Mouse (Mus musculus) urinary bladder, adult 2 months (tissue): Measurements from ENCODE around the gene Gm21887. TPM values are rescaled to one million over a fixed set of nuclear protein-coding genes. Genes with fewer than 3 reads are reported as not detected.
"Not testable (repeated sequence)": the region's sequence is repeated elsewhere in the genome, so short reads cannot be mapped to it uniquely, and the experiment has no call there.

Experiments
- DNase-seq: peaks from one replicate; pipeline ENCODE4 v3.0.0; 2022; ENCODE audit warnings: low spot score
- polyA plus RNA-seq: library from polyadenylated mRNA; depleted of rRNA; stranded (reverse); fragments of >200 nt; gene quantifications from 2 replicates; pipeline ENCODE4 v1.2.3, GENCODE M21; 2012

Gm21887 gene
- polyA plus RNA-seq, 1 experiment, result 239 TPM

GRCm38 (mm10) chrX:169997456-169997853, 12.0 kb upstream of the Gm21887 start:
- DNase-seq, result peak; percentile 88

DNA sequence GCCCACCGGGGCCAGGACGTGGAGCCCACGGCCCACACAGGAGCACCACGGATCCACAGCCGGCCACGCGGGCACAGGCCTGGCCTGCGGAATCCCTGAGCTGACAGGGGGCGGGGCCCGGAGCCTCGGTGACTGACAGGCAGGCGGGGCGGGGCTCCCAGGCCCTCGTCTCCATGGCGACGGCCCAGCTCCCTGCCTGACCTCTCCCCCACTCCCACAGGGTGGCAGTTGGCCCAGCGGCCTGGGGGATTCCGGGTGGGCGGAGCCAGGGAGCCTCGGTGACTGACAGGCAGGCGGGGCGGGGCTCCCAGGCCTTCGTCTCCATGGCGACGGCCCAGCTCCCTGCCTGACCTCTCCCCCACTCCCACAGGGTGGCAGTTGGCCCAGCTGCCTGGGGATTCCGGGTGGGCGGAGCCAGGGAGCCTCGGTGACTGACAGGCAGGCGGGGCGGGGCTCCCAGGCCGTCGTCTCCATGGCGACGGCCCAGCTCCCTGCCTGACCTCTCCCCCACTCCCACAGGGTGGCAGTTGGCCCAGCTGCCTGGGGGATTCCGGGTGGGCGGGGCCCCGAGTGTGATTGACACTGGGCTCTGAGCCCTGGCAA, 11.5 kb upstream of the Gm21887 start:
- DNase-seq, result peak; percentile 100

GRCm38 (mm10) chrX:169998559-169999219, 10.8 kb upstream of the Gm21887 start:
- not testable (repeated sequence) for DNase-seq

GRCm38 (mm10) chrX:169999226-169999883, 10.1 kb upstream of the Gm21887 start:
- peak; percentile 66 for DNase-seq

DNA sequence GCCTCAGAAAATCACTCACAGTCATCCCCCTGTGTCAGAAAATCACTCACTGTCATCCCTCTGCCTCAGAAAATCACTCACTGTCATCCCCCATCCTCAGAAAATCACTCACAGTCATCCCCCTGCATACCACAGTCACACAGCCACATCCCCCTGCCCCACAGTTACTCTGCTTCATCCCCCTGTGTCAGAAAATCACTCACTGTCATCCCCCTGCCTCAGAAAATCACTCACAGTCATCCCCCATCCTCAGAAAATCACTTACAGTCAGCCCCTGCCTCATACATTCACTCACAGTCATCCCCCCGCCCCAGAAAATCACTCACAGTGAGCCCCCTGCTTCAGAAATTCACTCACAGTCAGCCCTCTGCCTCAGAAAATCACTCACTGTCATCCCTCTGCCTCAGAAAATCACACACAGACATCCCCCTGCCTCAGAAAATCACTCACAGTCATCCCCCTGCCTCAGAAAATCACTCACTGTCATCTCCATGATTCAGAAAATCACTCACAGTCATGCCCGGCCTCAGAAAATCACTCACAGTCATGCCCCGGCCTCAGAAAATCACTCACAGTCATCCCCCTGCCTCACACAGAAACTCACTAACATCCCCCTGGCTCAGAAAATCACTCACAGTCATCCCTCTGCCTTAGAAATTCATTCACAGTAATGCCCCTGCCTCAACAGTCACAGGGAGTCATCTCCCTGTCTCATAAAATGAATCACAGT, 9.4 kb upstream of the Gm21887 start:
- not testable (repeated sequence) for DNase-seq

GRCm38 (mm10) chrX:170000642-170001387, 8.6 kb upstream of the Gm21887 start:
- not testable (repeated sequence) for DNase-seq

DNA sequence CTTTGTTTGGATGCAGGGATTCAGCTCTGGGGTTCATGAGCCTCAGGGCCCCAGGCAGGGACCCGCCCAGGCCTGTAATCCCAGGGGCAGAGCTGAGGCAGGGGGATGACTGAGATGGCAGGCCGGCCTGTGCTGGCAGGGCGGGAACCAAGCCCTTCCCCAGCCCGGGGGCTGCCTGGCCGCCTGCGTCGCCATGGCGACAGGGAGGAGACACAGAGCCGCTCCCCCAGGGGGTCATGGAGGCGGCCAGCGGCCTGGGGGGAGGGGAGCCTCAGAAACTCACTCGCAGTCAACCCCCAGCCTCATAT, 8.1 kb upstream of the Gm21887 start:
- DNase-seq, result not testable (repeated sequence)

DNA sequence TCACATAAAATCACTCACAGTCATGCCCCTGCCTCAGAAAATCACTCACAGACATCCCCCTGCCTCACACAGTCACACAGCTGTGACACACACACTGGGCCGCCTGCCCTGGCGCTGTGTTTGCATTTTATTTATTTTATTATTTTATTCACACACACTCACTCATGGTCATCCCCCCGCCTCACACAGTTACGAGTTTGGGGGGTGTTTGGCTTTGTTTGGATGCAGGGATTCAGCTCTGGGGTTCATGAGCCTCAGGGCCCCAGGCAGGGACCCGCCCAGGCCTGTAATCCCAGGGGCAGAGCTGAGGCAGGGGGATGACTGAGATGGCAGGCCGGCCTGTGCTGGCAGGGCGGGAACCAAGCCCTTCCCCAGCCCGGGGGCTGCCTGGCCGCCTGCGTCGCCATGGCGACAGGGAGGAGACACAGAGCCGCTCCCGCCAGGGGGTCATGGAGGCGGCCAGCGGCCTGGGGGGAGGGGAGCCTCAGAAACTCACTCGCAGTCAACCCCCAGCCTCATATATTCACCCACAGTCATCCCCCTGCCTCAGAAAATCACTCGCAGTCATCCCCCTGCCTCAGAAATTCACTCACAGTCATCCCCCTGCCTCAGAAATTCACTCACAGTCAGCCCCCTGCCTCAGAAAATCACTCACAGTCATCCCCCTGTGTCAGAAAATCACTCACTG, 6.8 kb upstream of the Gm21887 start:
- peak; percentile 78 for DNase-seq

DNA sequence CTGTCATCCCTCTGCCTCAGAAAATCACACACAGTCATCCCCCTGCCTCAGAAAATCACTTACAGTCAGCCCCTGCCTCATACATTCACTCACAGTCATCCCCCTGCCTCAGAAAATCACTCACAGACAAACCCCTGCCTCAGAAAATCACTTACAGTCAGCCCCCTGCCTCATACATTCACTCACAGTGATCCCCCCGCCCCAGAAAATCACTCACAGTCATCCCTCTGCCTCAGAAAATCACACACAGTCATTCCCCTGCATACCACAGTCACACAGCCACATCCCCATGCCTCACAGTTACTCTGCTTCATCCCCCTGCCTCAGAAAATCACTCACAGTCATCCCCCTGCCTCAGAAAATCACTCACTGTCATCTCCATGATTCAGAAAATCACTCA, 5.9 kb upstream of the Gm21887 start:
- DNase-seq, result not testable (repeated sequence)

DNA sequence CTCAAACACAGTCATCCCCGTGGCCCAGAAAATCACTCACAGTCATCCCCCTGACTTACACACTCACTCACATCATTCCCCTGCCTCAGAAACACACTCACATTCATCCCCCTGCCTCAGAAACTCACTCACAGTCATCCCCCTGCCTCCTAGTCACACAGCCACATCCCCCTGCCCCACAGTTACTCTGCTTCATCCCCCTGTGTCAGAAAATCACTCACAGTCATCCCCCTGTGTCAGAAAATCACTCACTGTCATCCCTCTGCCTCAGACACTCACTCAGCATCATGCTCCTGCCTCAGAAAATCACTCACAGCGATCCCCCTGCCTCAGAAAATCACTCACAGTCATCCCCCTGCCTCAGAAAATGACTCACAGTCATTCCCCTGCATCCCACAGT, 5.2 kb upstream of the Gm21887 start:
- DNase-seq, result not testable (repeated sequence)

DNA sequence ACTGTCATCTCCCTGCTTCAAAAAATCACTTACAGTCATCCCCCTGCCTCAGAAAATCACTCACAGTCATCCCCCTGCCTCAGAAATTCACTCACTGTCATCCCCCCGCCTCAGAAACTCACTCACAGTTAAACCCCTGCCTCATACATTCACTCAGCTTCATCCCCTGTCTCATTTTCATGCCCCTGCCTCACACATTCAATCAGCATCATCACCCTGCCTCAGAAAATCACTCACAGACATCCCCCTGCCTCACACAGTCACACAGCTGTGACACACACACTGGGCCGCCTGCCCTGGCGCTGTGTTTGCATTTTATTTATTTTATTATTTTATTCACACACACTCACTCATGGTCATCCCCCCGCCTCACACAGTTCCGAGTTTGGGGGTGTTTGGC, 4.7 kb upstream of the Gm21887 start:
- not testable (repeated sequence) for DNase-seq

GRCm38 (mm10) chrX:170005194-170005593, 4.3 kb upstream of the Gm21887 start:
- peak; percentile 74 for DNase-seq

GRCm38 (mm10) chrX:170005695-170006297, 3.7 kb upstream of the Gm21887 start:
- DNase-seq, result not testable (repeated sequence)

- DNase-seq, result not testable (repeated sequence)
Measured at GRCm38 (mm10) chrX:170006694-170007247, 2.7 kb upstream of the Gm21887 start.

- not testable (repeated sequence) for DNase-seq
Measured at GRCm38 (mm10) chrX:170007375-170008178, 1.9 kb upstream of the Gm21887 start.

DNA sequence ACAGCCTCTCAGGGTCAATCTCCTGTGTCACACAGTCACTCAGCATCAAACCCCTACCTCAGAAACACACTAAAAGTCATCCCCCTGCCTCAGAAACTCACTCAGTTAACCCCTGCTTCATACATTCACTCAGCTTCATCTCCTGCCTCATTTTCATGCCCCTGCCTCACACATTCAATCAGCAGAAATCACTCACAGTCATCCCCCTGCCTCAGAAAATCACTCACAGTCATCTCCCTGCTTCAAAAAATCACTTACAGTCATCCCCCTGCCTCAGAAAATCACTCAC, 1.3 kb upstream of the Gm21887 start:
- not testable (repeated sequence) for DNase-seq

GRCm38 (mm10) chrX:170008584-170008983, 875 bp upstream of the Gm21887 start:
- peak; percentile 48 for DNase-seq

DNA sequence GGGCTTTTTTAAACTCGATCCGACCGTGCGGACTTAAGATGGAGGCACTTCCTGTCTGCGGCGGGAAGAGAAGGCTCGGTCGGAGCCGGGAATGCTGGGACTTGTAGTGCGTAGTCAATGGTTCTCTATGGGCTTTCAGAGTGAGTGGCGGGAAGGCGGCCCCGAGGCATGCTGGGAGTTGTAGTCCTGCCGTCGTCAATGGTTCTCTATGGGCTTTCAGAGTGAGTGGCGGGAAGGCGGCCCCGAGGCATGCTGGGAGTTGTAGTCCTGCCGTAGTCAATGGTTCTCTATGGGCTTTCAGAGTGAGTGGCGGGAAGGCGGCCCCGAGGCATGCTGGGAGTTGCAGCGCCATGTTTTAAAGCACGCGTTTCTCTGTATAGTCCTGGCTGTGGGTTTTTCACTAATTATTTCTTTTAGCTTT, 352 bp downstream of the Gm21887 start:
- peak; percentile 100 for DNase-seq
